Mouse (Mus musculus) lung, postnatal 4 days (tissue): ENCODE data around the gene Ncam1.
A peak's percentile ranks its signal among the peaks of the same experiment; 100 is the strongest.

Experiments used
- DNase-seq, 2 experiments: peaks; one replicate each; pipeline ENCODE4 v3.0.0; 2021

Ncam1 gene

DNA sequence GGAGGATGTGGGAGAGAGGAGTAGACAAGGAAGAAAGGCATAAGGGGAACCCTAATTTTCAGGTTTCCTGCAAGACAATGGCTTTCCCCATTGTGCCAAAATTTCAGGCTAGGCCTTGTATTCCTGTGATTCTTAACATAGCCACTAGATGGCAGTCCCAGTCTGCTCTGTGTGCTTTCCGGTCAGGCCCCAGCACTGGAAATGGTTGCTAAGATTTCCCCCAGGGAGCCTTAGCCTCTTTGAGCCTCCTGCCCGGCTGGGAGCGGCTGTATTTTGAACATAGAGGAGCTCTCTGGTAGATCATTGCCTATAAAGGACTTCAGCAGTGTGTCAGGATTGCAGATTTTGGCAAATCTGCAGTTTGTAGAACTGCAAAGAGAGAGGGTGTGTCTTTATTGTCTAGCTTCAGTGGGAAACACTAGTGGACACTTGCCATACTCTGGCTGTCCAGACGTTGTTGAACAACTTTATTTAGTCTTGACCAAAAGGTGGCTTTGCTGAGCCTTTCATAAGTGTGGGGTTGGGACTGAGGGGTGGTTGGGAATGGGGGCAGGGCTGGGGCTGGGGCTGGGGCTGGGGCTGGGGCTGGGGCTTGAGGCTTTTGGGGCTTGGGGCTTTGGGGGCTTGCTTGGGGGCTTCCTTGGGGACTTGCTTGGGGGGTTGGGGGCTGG, 304.6 kb downstream of the Ncam1 start:
- DNase-seq: peak; percentile 45 to 67

DNA sequence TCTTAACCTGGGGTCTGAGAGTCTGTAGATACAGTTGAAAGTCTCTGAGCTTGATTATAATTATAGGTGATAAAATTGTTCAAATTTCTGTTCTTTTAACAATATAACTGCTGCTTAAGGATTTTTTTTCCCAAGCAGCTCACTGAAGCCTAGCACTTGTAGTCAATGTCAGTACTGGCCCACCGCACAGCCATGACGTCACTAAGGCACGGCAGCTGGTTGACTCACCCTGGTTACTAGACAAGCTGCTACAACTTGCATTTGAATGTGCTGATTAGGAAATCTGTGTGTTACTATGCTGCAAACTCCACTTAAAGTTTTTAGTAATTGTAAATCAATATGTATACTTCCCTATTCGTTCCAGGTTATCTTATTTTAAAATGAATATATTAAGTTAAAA, 308.1 kb downstream of the Ncam1 start:
- no peak for DNase-seq

DNA sequence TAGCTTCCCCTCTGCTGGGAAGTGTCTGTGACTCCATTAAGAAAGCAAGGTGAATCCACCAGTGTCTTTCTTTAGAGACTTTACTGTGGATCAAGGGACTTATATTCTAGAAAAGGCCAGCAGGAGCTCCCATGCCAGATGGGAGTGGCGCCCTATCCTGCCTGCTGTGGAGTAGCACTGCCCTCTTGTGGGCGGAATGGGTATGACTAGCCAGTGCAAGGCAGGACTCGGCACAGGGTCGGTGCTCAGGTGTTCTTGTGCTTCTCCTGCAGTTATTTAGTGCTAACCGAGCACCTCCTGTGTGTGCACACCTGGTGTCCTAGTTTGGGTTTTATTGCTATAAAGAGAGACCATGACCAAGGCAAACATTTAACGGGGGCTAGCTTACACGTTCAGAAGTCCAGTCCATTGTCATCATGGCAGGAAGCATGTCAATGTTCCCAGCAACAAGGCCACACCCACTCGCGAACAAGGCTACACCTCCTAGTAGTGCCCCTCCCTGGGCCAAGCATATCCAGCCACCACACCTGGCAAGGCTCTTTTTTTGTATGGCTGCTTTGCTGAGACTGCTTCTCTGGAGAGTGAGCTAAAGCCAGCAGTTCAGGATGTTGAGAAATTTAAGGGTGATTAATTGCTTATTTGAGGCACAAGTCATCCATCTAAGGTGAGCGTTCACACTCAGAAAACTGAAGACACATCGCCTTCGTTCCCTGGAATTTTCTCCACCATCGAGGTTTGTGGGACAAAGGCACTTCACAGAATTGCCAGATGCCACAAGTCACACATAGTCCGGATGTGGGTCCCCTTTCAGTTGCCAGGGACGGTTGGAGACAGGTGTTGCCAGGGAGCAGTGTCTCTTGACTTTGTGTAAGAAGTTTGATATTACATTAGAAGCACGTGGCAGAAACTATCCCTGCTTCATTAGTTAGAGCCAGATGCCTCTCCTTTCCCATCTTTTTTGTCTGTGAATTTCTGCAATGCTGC, 309.5 kb downstream of the Ncam1 start:
- DNase-seq: peak; percentile 76 to 88

DNA sequence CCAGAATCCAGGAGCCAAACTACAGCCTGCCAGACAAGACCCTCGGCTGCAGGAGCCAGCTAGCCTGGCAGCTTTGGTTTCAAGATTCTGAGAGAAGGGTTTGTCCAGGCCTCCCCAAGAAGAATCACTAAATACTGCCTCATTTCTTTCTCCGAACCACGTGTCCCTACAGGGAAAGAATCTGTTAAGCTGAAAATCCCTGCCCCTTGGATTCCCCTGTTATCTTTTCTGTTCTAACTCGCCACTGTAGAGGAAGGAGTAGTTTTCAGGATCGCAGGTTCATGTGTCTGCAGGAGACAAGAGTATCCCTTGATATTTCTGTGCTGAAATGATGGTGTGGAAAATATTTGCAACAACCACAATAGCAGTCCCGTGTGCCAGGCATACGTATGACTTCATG, 310.5 kb downstream of the Ncam1 start:
- no peak for DNase-seq

DNA sequence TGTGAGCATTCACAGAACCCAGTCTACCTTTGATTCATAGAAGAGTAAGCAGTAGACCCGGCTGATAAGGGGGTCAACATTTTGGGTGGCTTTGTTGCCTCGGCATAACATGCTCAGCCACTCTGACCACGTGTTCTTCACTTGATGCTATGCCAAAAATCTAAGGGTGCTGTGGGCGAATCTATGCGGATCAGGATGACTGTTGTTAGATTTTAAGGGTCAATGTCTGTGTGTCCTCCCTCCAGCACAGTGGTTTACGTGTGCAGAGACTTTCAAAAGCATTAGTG, 311.1 kb downstream of the Ncam1 start:
- DNase-seq: no peak

DNA sequence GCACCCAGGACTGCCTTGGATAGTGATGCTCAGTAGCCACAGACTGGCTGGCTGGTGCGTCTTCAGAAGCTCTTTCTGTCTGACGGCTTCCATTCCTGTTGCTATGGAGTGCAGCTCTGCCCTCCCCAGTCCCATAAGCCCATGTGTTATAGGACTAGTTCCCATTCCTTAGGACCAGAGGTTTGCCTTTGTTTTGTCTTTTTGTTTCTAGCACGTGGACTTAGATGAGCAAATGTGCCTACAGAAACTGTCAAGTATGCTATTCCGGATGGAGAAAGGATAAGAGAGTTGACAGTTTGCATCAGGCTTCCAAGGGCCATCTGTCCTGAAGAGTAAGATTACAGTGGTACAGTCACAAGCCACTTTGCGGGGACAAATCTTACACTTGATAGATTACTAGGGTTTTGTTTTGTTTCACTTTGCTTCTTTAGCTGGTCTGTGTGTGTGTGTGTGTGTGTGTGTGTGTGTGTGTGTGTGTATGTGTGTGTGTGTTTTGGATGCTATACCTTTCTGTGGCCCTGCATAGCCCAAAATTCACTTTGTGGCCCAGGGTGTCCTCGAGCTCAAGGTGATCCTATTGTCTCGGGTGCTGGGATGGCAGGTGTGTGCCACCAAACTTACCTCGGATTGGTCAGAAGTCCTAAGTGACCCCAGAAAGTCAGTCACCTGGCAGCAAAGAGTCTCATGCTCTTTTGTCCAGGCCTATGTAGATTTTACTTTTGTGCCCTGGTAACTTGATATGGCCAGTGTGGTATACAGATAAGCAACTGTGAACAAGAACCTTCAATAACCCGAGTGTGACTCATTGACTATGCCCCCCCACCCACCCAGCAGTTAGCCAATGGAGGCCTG, 311.7 kb downstream of the Ncam1 start:
- no peak for DNase-seq

DNA sequence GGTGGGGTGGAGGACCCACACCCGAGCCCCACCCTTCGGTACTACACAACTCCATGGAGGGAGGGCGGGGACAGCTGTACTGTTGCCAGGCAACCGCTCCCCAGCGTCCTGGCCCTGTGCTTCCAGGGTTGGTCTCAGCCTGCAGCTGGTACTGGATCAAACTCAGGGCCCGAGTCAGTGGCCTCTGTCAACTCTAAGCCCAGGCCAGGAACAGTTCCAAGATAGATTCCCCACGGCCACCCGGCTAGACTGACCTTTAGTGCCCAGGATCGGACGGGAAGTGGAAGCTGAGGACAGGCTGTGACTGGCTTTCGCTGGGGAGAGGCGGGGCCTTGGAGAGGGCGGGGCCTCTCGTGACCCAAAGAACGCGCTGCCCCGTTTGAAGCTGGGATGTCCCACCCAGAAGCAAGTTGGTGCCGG, 312.8 kb downstream of the Ncam1 start, which contains the start of gene Ttc12:
Gene Ttc12, minus strand, starts transcription at position 334 of the 420 bp plus-strand sequence.
- DNase-seq: peak; percentile 90 to 93

DNA sequence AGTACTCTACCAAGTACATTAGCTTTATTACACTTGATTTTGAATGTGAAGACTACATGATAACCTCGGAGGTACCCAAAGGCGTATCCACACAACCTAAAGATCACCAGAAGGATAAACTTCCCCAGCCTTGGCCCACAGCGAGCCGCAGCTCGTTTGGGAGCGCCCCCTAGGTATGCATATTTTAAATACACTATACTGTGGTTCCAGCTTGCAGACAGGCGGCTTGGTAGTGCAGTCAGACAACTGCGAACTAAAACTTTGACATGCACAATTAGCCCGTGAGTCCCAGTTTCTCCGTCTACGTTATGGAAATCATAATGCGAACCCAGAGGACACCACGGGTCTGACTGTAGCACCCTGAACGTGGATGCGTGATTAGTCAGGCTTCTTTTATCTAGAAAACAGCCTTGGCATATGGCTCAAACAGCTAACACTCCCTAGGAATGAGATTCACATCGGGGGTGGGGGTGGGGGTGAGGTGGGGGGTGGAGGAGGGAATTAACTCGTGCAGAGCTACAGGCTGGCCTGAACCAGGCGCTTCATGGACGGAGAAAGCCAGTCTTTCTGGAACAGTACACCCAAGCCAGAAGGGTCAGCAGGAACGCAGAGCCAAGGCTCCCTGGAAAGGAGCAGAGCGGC, 313.4 kb downstream of the Ncam1 start:
- peak in 1 of 2 experiments; percentile 44 for DNase-seq

DNA sequence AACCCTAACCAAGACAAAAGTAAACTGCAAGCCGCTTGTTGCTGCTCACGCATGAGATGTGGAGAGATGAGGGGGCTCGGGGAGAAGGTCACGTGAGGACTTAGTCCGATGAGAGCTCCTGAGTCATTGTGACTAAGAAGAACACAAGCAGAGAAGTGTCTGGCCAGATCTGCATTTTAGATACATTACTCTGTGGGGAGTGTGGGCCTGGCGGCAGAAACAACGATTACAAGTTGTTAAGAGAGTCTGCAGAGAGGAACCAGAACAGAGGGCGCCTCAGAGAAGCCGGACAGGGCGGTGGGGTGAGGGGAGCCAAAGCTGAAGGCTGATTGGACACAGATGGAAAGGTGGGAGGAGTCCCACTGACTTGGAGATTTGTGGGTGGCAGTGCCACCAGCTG, 315.4 kb downstream of the Ncam1 start:
- DNase-seq: peak in 1 of 2 experiments; percentile 13

DNA sequence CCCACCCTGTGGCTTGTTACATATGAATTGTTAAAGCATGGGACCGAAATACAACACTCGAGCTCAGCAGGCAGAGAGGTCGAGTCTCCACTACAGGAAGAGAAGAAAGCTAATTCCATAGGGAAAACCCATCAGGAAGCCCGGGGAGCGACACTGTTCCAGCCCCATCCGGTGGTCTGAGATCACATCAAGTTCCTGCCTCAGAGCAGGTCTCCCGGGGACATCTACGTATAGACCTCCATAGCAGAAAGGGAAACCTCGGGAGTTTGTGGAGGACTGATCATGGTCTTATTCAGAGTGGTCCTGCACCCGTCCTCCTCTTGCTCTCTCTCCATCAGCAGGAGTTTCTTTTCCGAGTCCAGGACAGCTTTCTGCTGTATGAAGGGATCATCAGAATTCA, 326.6 kb downstream of the Ncam1 start:
- peak in 1 of 2 experiments; percentile 12 for DNase-seq

DNA sequence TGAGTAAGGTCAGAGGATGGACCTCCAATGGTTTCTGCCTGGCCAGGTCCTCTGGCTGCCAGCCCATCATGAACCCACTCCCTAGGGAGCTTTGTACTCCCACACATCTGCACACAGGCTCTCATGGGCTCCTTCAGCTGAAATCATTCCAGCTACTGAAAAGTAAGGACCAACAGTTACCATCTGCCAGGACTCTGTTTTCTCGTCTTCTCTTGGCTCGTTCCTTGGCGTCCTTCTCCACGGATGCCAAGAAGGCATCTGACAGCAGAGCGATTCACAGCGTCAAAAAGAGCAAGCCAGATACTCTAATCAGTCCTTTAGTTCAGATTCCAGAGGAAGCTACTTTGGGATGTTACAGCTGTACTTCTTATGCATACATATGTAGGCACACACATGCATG, 327.8 kb downstream of the Ncam1 start:
- peak in 1 of 2 experiments; percentile 22 for DNase-seq

DNA sequence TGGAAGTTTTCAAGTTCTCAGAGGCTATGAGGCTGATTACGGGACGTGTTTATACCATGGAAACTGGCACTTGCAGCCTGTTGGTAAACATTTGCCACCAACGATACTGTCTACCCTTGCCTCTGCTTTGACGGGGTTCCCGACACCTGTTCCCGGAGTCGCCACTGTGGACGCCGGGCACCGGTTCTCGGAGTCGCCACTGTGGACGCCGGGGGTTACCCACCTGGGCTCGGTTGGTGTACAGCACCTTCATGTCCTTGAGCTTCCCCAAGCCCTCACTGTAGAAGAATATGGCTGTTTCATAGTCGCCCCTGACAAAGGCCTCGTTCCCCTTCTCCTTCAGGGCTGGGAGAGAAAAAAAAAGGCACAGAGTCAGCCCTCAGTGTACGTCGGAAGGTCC, 328.7 kb downstream of the Ncam1 start:
- DNase-seq: peak in 1 of 2 experiments; percentile 13

DNA sequence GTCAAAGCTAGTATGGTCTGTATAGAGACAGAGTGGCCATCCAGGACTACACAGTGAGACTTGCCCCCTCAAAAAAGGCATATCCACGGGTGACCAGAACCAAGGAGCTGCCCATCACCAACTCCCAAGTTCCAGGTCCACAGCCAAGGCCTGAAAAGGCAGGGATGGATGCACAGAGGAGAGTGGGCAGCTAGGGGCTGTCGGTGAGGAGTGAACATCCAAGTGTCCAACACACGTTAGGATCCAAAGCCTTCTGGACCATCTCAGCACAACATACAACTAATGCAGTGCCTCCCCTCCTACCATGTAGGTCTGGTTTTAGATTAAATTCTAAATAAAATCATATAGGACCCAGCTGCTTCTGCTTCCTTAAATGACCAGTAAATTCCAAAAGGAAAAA, 342.6 kb downstream of the Ncam1 start:
- DNase-seq: no peak

DNA sequence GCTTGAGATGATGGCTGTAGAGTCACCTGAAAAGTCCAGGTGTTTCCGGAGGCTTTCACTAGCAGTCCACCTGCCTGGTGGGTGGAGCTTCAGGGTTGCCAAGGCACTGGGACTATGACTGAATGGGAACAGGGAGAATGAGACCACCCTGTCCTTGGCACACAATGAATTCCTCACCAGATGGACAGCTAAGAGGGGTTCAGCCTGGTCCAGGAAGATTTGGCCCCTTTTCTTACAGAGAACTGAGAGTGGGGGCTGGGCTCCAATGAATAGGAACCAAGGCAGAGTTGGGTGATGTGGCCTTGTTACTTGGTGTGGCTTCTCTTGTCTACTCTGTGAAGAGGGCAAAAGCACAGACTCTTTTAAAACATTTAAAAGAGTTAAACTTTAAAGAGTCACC, 346.3 kb downstream of the Ncam1 start:
- no peak for DNase-seq
